Mouse (Mus musculus) liver, embryonic 14.5 days (tissue): ENCODE data around the gene Rbm25. TPM values are rescaled to one million over a fixed set of nuclear protein-coding genes. Genes with fewer than 3 reads are reported as not detected.

Experiments used
- ATAC-seq: fragments of 200-750 bp; cut with Nextera tagmentation; 2 replicates; pipeline ENCODE4 v1.8.0; 2017; ENCODE audit warnings: moderate number of reproducible peaks, mild to moderate bottlenecking, moderate library complexity; ENCODE audit not compliant: insufficient read depth
- DNase-seq, 3 experiments: peaks; one replicate each; pipeline ENCODE4 v3.0.0-alpha.2; 2012 to 2013; ENCODE audit warnings: low read depth in 3 of 3, low spot score in 3 of 3
- H3K27ac ChIP-seq: fragments of 300-500 bp; sonication (generic); 2 replicates; pipeline ENCODE4 v1.5.1; 2014; ENCODE audit warnings: moderate library complexity, mild to moderate bottlenecking, control low read depth, inconsistent platforms
- H3K27me3 ChIP-seq: fragments of 300-500 bp; sonication (generic); 2 replicates; pipeline ENCODE4 v1.6.1; 2014; ENCODE audit warnings: mild to moderate bottlenecking, low read length, moderate library complexity; ENCODE audit not compliant: control insufficient read depth, insufficient read depth
- H3K36me3 ChIP-seq: fragments of 300-500 bp; sonication (generic); replicated peaks from 2 replicates; pipeline ENCODE4 v1.6.1; 2014; ENCODE audit warnings: low read depth; ENCODE audit not compliant: control insufficient read depth, insufficient read depth
- H3K4me1 ChIP-seq, 2 experiments: fragments of 200-500 bp in 1 of 2; fragments of 300-500 bp in 1 of 2; sonication (generic) in 1 of 2; replicated peaks; 2 replicates each; pipeline ENCODE4 v1.6.1; 2012 to 2014; ENCODE audit warnings: antibody characterized with exemption in 1 of 2, inconsistent platforms in 1 of 2, low read length in 1 of 2; ENCODE audit not compliant: control insufficient read depth in 2 of 2, insufficient read depth in 2 of 2
- H3K4me2 ChIP-seq: fragments of 300-500 bp; sonication (generic); 2 replicates; pipeline ENCODE4 v1.6.1; 2014; ENCODE audit warnings: low read depth, mild to moderate bottlenecking, control low read depth, moderate library complexity
- H3K4me3 ChIP-seq, 2 experiments: fragments of 200-500 bp in 1 of 2; fragments of 300-500 bp in 1 of 2; sonication (generic) in 1 of 2; 2 replicates each; pipeline ENCODE4 v1.5.1; 2012 to 2014; ENCODE audit warnings: low read depth in 2 of 2, low read length in 2 of 2, mild to moderate bottlenecking in 2 of 2, control low read depth in 1 of 2, inconsistent platforms in 1 of 2, moderate library complexity in 1 of 2; ENCODE audit not compliant: insufficient read depth in 1 of 2
- H3K9ac ChIP-seq: fragments of 300-500 bp; sonication (generic); replicated peaks from 2 replicates; pipeline ENCODE4 v1.6.1; 2014; ENCODE audit warnings: mild to moderate bottlenecking, control low read depth, moderate library complexity
- H3K9me3 ChIP-seq: fragments of 300-500 bp; sonication (generic); 2 replicates; pipeline ENCODE4 v1.6.1; 2016; ENCODE audit warnings: low read length, mixed read lengths; ENCODE audit not compliant: control insufficient read depth
- CTCF ChIP-seq: IDR thresholded peaks from 2 replicates; pipeline ENCODE4 v1.5.1; 2016; ENCODE audit warnings: antibody characterized with exemption, low read depth, control low read depth
- EP300 ChIP-seq: IDR thresholded peaks from 2 replicates; pipeline ENCODE4 v1.6.1; 2016; ENCODE audit warnings: antibody characterized with exemption, low read depth
- WGBS: fragments of 180-500 bp; shearing (Covaris S2); extraction: QIAGEN DNeasy Blood & Tissue Kit; methylation state at CpG from one replicate; pipeline ENCODE4 v1.1.7; 2014; ENCODE audit not compliant: insufficient replicate concordance; 5-methylcytosine and 5-hydroxymethylcytosine counted together
- polyA plus RNA-seq, 2 experiments: library from polyadenylated mRNA; depleted of rRNA in 1 of 2; stranded (reverse) in 1 of 2; unstranded in 1 of 2; fragments of >200 nt; fragmentation: Nextera tagmentation in 1 of 2; extraction: Ambion mirVana in 1 of 2; gene quantifications; 2 replicates each; pipeline versions ENCODE4 v1.2.1 to v1.2.3; 2012 to 2014

Gene Rbm25
- polyA plus RNA-seq, 2 experiments, result 41.9 to 74.4 TPM

DNA sequence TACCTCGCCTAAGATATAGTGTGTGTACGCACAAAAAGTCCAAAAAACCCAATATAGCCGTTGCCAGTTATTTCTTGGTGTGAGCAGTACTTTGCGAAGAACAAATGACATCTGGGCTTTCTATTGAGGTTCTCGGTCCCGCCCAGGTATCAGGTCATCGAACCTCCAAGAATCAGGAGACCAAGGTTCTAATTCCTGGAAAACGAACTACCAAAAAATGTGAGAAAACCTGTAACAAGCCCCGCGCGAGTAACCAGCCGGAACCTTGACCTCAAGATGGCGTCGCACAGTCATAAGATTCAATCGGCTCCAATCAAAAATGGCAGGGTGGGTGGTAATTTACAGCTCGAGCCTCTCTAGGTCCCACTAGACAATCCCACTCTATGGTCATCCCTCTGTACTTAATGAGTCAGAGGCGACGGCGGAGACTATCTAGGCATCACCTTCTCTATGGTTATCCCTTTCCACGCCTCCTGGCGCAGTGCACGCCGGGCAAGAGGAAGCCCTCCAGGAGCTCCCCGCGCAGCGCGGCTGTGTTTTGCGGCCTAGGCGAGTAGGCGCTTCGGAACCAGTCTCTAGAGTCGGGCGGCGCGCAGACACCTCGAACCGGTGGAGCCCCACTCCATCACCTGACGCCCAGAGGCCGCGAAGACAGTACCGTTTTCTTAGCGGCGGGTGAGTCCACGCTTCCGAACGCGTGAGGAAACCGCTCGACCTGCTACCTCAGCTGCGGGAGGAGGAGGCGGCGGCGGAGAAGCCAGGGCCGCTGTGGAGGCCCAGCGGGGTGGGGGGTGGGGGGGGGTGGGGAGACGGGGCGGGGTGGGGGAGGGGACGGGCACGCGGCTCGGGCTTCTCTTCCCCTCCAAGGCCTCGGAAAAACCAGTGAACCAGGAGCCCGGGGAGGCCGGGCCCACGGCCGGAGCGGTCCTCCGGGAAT lies 975 bp downstream of the Rbm25 start:
- Histone ChIP-seq H3K9me3 (no peaks in the 10 kb centered on the region), H3K27ac (peak overlapping the region; percentile 89), H3K4me2 (peak overlapping the region; percentile 90), H3K4me3 (peak overlapping the region; percentile 85 to 93), H3K9ac (peak overlapping the region; percentile 91), H3K36me3 (peaks cover 20% of the 10 kb centered on the region), H3K4me1 (peaks cover 2 to 8% of the 10 kb centered on the region in 2 experiments; a peak in 3 of 4 replicates), H3K27me3 (no peaks in the 10 kb centered on the region)
- ATAC-seq (peak; percentile 100), DNase-seq (peak; percentile 98 to 99 (median 98))
- WGBS, result under 1% methylated on average over 60 of the region's 68 CpGs
- TF ChIP-seq CTCF, result peak; percentile 41
- TF ChIP-seq EP300, result no peak; the same call in 1 of the 2 replicates

DNA sequence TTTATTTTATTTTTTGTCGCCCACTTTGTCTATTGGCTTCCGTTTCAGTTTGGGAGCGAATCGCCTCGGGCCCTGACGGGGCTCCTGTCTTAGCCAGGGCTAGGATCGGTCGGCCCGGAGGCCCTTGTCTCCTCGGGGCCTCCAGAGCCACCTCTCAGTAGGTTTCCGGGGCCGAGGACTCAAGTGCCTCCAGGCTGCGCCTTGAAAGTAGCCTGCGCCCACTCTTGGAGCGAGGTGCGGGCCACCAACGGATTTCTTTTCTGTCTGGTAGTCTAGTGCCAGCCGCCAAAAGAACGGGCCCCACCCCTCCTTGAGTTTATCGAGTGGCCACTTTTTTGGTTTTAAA lies 1.6 kb downstream of the Rbm25 start:
- peaks cover 2 to 8% of the 10 kb centered on the region in 2 experiments; a peak in 3 of 4 replicates for H3K4me1 ChIP-seq
- H3K36me3 ChIP-seq, result peaks cover 26% of the 10 kb centered on the region
- TF ChIP-seq EP300, result no peak
- no peak for TF ChIP-seq CTCF
- H3K27me3 ChIP-seq, result no peaks in the 10 kb centered on the region
- under 1% methylated on average over 20 of the region's 20 CpGs for WGBS
- H3K9me3 ChIP-seq, result no peaks in the 10 kb centered on the region
- H3K4me2 ChIP-seq, result peak overlapping the region; percentile 80
- peak; percentile 22 to 37 (median 28) for DNase-seq
- peak overlapping the region; percentile 91 for H3K9ac ChIP-seq
- H3K4me3 ChIP-seq, result peak overlapping the region; percentile 85 to 93
- peak; percentile 10; the same call in 1 of the 2 replicates for ATAC-seq
- H3K27ac ChIP-seq, result peak overlapping the region; percentile 71

DNA sequence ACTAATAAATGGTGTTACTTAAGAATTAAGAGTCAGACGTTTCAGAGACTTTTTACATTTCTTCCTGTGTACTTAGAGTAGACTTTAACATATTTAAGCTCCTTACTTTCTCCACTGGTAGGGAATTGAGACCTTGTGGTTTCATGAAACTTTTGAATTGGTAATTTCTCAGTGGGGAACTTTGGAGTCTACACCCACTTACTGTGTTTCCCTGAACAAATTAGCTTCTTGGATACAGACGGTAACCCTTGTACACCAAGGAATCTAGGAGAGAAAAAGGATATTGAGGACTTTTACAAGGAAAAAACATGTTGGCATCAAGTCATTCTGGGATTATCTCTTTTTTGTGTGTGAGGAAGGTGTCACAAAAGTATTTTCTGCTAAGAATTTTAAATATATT lies 2.8 kb downstream of the Rbm25 start:
- Histone ChIP-seq H3K9ac (peak overlapping the region; percentile 56), H3K36me3 (peaks cover 32% of the 10 kb centered on the region), H3K4me1 (peaks cover 2 to 8% of the 10 kb centered on the region in 2 experiments; a peak in 3 of 4 replicates), H3K27ac (no peak overlapping the region), H3K4me3 (peak overlapping the region in 1 of 2 experiments; percentile 85; a peak in 3 of 4 replicates), H3K9me3 (no peaks in the 10 kb centered on the region), H3K27me3 (no peaks in the 10 kb centered on the region), H3K4me2 (peak overlapping the region; percentile 80)
- ATAC-seq, result no peak
- WGBS, result 28% methylated on average over 2 of the region's 2 CpGs
- no peak for DNase-seq
- no peak for TF ChIP-seq EP300
- no peak for TF ChIP-seq CTCF

DNA sequence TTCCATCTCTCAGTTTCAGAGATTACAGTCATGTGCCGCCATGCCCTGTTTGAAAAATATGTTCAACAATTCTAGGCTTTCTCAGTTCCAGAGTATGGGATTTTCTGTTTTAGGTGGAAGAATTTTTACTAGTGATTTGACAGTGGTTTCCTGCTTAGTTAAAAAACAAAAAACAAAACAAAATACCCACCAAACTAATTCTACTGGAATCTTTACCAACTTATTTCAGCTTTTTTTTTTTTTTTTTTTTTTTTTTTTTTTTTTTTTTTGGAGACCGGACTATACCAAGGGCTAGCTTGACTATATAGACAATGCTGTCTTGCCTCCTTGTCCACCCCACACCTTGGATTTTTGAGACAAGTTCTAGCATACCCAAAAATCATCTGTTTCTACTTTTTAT lies 10.2 kb downstream of the Rbm25 start:
- no peak for TF ChIP-seq EP300
- TF ChIP-seq CTCF, result no peak
- no peak overlapping the region for H3K4me3 ChIP-seq
- no peaks in the 10 kb centered on the region for H3K4me1 ChIP-seq
- ATAC-seq (no peak), DNase-seq (no peak)
- no peak overlapping the region for H3K27ac ChIP-seq
- no peaks in the 10 kb centered on the region for H3K9me3 ChIP-seq
- H3K4me2 ChIP-seq, result no peak overlapping the region
- H3K36me3 ChIP-seq, result peaks cover 63% of the 10 kb centered on the region
- no peak overlapping the region for H3K9ac ChIP-seq
- H3K27me3 ChIP-seq, result no peaks in the 10 kb centered on the region
- WGBS, result 78% methylated on average over 2 of the region's 2 CpGs

DNA sequence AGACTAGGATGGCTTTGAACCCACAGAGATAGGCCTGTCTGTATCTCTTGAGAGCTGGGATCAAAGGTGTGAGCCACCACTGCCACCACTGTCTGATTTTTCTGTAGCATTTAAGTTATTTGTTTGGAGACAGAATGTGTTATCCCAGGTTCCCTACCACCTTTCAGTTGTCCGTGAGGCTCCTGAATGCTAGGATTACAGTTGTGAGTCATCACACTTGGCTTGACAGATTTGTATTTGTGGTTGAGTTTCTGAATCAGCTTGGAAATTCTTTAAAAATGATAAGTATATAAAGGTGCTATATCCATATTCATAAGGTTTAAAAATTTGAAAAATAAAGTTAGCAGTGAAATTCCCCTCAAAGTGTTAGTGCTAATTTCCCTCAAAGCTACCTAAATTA lies 12.1 kb downstream of the Rbm25 start:
- H3K27me3 ChIP-seq, result no peaks in the 10 kb centered on the region
- H3K27ac ChIP-seq, result no peak overlapping the region
- TF ChIP-seq EP300 (no peak), CTCF (no peak)
- H3K9me3 ChIP-seq, result no peaks in the 10 kb centered on the region
- ATAC-seq (no peak), DNase-seq (no peak)
- WGBS, result 81% methylated on average over 1 of the region's 1 CpGs
- H3K36me3 ChIP-seq, result peaks cover 58% of the 10 kb centered on the region
- no peak overlapping the region for H3K9ac ChIP-seq
- no peak overlapping the region for H3K4me3 ChIP-seq
- no peaks in the 10 kb centered on the region for H3K4me1 ChIP-seq
- no peak overlapping the region for H3K4me2 ChIP-seq
